Mouse (Mus musculus) cerebellum, adult 2 months (tissue): ENCODE data around the gene Ptpn4. TPM values are rescaled to one million over a fixed set of nuclear protein-coding genes. Genes with fewer than 3 reads are reported as not detected.

Experiments
- DNase-seq, 2 experiments: peaks; one replicate each; pipeline ENCODE4 v3.0.0; 2021
- H3K27ac ChIP-seq: fragments of 200-500 bp; 2 replicates; pipeline ENCODE4 v1.5.1; 2012; ENCODE audit warnings: low read length, control low read depth, inconsistent platforms; ENCODE audit not compliant: insufficient read depth
- H3K27me3 ChIP-seq: fragments of 200-500 bp; 2 replicates; pipeline ENCODE4 v1.6.1; 2012; ENCODE audit warnings: inconsistent platforms, mild to moderate bottlenecking, low read length, moderate library complexity; ENCODE audit not compliant: control insufficient read depth, insufficient read depth
- H3K4me1 ChIP-seq: fragments of 200-500 bp; 2 replicates; pipeline ENCODE4 v1.6.1; 2011; ENCODE audit warnings: low read length; ENCODE audit not compliant: control insufficient read depth, insufficient read depth
- H3K4me3 ChIP-seq: fragments of 200-500 bp; replicated peaks from 2 replicates; pipeline ENCODE3; 2011; ENCODE audit warnings: mild to moderate bottlenecking, low read depth, low read length, control low read depth; ENCODE audit not compliant: insufficient read depth
- CTCF ChIP-seq: fragments of 200-500 bp; IDR thresholded peaks from 2 replicates; pipeline ENCODE4 v1.5.1; 2011; ENCODE audit warnings: low read depth, mild to moderate bottlenecking, control low read depth, low read length, moderate library complexity, borderline replicate concordance; ENCODE audit not compliant: insufficient read depth
- POLR2A ChIP-seq: fragments of 200-500 bp; IDR thresholded peaks from 2 replicates; pipeline ENCODE4 v1.6.1; 2011; ENCODE audit warnings: low read length, control low read depth, borderline replicate concordance; ENCODE audit not compliant: insufficient read depth
- WGBS: fragments of 180-500 bp; shearing (Covaris S2); methylation state at CpG from one replicate; pipeline ENCODE4 v1.1.7; 2018; 5-methylcytosine and 5-hydroxymethylcytosine counted together
- polyA plus RNA-seq: library from polyadenylated mRNA; depleted of rRNA; stranded (reverse); fragments of >200 nt; gene quantifications from 2 replicates; pipeline ENCODE4 v1.2.3, GENCODE M21; 2012

Ptpn4 gene
- polyA plus RNA-seq, 1 experiment: 25.6 TPM

DNA sequence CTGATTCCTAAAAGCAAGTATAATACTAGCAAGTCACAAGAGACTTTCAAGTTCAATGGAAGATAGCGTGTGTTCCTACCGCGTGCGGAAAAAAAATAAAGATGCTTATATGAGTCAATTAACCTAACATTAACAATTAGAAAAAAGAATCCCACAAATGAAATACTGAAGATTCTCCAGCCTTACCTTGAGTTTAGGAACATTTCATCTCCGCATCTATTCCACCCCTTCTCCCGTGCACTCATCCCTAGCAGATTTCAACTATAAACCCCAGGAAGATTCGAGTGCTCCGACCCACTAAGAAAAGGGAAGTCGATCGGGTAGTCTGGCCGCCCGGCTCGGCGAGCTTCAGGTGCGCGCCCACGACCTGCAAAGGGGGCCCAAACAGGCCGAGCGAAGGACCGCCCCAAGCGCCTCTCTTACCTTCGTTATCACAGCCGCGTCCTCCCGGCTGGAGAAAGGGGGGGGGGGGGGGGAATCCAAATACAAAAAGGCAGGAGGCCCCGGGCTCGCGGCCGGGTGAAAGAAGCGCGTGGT lies 866 bp downstream of the Ptpn4 start:
- TF ChIP-seq CTCF: no peak
- no peak for TF ChIP-seq POLR2A
- peak overlapping the region; percentile 87 for H3K27ac ChIP-seq
- WGBS: under 1% methylated on average over 26 of the region's 31 CpGs

GRCm38 (mm10) chr1:119835726-119836478 lies 1.5 kb downstream of the Ptpn4 start:
- H3K27ac ChIP-seq: no peak overlapping the region; the same call in 1 of the 2 replicates
- peak in 1 of 2 experiments; percentile 26 for DNase-seq
- H3K4me1 ChIP-seq: no peaks in the 10 kb centered on the region
- H3K27me3 ChIP-seq: no peaks in the 10 kb centered on the region
- WGBS: 3% methylated on average over 9 of the region's 9 CpGs
- peak overlapping the region; percentile 75 for H3K4me3 ChIP-seq
- no peak for TF ChIP-seq CTCF
- TF ChIP-seq POLR2A: no peak

More for the DNA sequence above, 866 bp downstream of the Ptpn4 start:
- Histone ChIP-seq H3K27me3 (no peaks in the 10 kb centered on the region), H3K4me1 (no peaks in the 10 kb centered on the region), H3K4me3 (peak overlapping the region; percentile 75)
- no peak for DNase-seq

DNA sequence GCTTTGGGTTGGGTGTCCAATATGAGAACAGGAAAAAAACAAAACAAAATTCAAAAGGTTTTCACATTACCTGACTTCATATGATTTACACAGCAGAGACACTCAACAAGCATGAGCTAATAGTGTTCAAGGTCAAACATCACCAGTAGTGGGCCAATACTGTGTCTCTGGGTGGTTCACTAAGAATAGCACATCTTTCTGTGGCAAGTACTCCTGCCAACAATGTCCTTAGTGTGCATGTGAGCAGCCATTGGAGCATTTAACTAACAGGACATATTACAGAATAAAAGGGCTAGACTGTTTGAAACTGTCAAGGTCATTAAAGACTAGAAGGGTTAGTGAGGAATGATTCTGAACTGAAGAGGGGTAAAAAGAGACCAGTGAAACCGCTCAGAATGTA lies 9.3 kb downstream of the Ptpn4 start:
- Histone ChIP-seq H3K4me3 (no peak overlapping the region), H3K4me1 (peaks cover 7% of the 10 kb centered on the region; the same call in 1 of the 2 replicates), H3K27ac (no peak overlapping the region), H3K27me3 (no peaks in the 10 kb centered on the region)
- 94% methylated on average over 1 of the region's 1 CpGs for WGBS
- no peak for TF ChIP-seq POLR2A
- TF ChIP-seq CTCF: no peak
- DNase-seq: no peak

DNA sequence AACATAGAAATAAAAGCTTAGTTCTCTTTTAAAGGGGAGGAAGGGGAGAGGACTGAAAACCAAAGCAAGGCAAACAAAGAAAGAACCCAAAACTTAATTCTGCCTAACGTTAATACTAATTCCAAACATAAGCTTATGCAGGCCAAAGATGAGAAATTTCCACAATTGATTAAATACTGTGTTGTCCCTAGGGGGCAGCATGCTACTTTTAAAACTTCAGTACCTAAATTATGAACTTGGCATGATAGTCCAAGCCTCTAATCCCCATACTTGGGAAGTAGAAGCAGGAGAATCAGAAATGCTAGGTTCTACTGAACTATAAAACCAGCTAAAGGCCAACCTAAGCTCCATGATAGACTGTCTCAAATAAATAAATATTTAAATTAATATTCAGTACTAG lies 18.7 kb downstream of the Ptpn4 start:
- 43% methylated on average over 1 of the region's 1 CpGs for WGBS
- H3K4me1 ChIP-seq: peaks cover 10% of the 10 kb centered on the region
- H3K27ac ChIP-seq: no peak overlapping the region
- H3K4me3 ChIP-seq: no peak overlapping the region
- DNase-seq: peak in 1 of 2 experiments; percentile 42
- TF ChIP-seq POLR2A: no peak
- 0 out of 2 replicates have a peak, but pooled peaks have one; percentile 16 for TF ChIP-seq CTCF
- H3K27me3 ChIP-seq: no peaks in the 10 kb centered on the region

GRCm38 (mm10) chr1:119807707-119808106 lies 29.7 kb downstream of the Ptpn4 start:
- H3K27me3 ChIP-seq: no peaks in the 10 kb centered on the region
- no peak for DNase-seq
- H3K4me1 ChIP-seq: no peaks in the 10 kb centered on the region
- H3K27ac ChIP-seq: no peak overlapping the region
- no peak for TF ChIP-seq CTCF
- no peak for TF ChIP-seq POLR2A
- no peak overlapping the region for H3K4me3 ChIP-seq
- 100% methylated on average over 1 of the region's 1 CpGs for WGBS

DNA sequence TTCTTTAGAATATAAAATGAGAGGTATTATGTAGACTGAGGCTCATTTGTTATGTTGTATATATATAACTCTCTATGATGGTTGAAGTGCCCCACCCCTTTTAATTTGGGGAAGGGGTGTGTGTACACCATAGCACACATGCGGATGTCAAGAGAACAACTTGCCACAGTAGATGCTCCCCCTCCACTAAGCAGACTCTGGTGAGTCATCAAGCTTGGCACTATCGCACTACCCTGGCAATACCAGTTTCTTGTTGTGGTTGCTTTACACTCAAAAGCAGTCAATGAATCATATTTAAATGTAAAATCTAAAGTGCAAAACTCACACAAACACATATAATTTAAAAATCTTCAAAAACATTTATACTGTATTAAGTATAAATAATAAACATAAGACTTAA lies 31.4 kb downstream of the Ptpn4 start:
- no peak for TF ChIP-seq POLR2A
- no peak for TF ChIP-seq CTCF
- no peak overlapping the region for H3K4me3 ChIP-seq
- no peaks in the 10 kb centered on the region for H3K4me1 ChIP-seq
- WGBS: 18% methylated on average over 2 of the region's 2 CpGs
- no peak overlapping the region for H3K27ac ChIP-seq
- peak in 1 of 2 experiments; percentile 65 for DNase-seq
- H3K27me3 ChIP-seq: no peaks in the 10 kb centered on the region

GRCm38 (mm10) chr1:119804586-119804985 lies 32.8 kb downstream of the Ptpn4 start:
- TF ChIP-seq CTCF (no peak), POLR2A (no peak)
- Histone ChIP-seq H3K27ac (no peak overlapping the region), H3K4me3 (no peak overlapping the region), H3K27me3 (no peaks in the 10 kb centered on the region), H3K4me1 (no peaks in the 10 kb centered on the region)
- WGBS: 37% methylated on average over 1 of the region's 1 CpGs
- no peak for DNase-seq

- Histone ChIP-seq H3K4me1 (peaks cover 5% of the 10 kb centered on the region), H3K4me3 (no peak overlapping the region), H3K27ac (no peak overlapping the region), H3K27me3 (no peaks in the 10 kb centered on the region)
- no peak for DNase-seq
- no peak for TF ChIP-seq CTCF
- TF ChIP-seq POLR2A: no peak
These were observed 42.2 kb downstream of the Ptpn4 start for GRCm38 (mm10) chr1:119795174-119795573.
